Mouse (Mus musculus): ENCODE data around the gene Oosp2. TPM values are rescaled to one million over a fixed set of nuclear protein-coding genes. Genes with fewer than 3 reads are reported as not detected.

Gene Oosp2
- polyA plus RNA-seq, 1 experiment from 2014 or later, result not detected

- Histone ChIP-seq H3K36me3 (no peaks in the 10 kb centered on the region), H3K4me3 (no peak overlapping the region), H3K27ac (replicated peaks) (no peak overlapping the region), H3K27me3 (ENCODE audit: low read depth, poor library complexity, severe bottlenecking) (no peaks in the 10 kb centered on the region), H3K9me3 (replicated peaks) (no peaks in the 10 kb centered on the region), H3K4me1 (no peaks in the 10 kb centered on the region)
- no peak for DNase-seq (ENCODE audit: low spot score)
- WGBS, result 86% methylated on average over 5 of the region's 5 CpGs
Observed at GRCm38 (mm10) chr19:11625231-11625630, 35.1 kb downstream of the Oosp2 start.

- no peak overlapping the region for H3K27ac ChIP-seq (replicated peaks)
- H3K27me3 ChIP-seq (ENCODE audit: low read depth, poor library complexity, severe bottlenecking), result no peaks in the 10 kb centered on the region
- H3K36me3 ChIP-seq, result no peaks in the 10 kb centered on the region
- H3K9me3 ChIP-seq (replicated peaks), result no peaks in the 10 kb centered on the region
- H3K4me1 ChIP-seq, result no peaks in the 10 kb centered on the region
- no peak overlapping the region for H3K4me3 ChIP-seq
- no peak for DNase-seq (ENCODE audit: low spot score)
Observed at GRCm38 (mm10) chr19:11624800-11625199, 35.6 kb downstream of the Oosp2 start.

- DNase-seq (ENCODE audit: low spot score), result no peak
- Histone ChIP-seq H3K27ac (replicated peaks) (no peak within 1 kb of the TSS), H3K4me3 (no peak within 1 kb of the TSS), H3K4me1 (no peaks in the 10 kb centered on the region), H3K36me3 (no peaks in the 10 kb centered on the region), H3K27me3 (ENCODE audit: low read depth, poor library complexity, severe bottlenecking) (no peaks in the 10 kb centered on the region), H3K9me3 (replicated peaks) (no peaks in the 10 kb centered on the region)
- 88% methylated on average over 2 of the region's 2 CpGs for WGBS
Observed at GRCm38 (mm10) chr19:11623551-11623950, 36.8 kb downstream of the Oosp2 start, which contains the start of gene Ms4a2. Gene Ms4a2 (minus strand): TSS chr19:11623719.

- DNase-seq (ENCODE audit: low spot score), result no peak
- no peak overlapping the region for H3K27ac ChIP-seq (replicated peaks)
- H3K4me1 ChIP-seq, result no peaks in the 10 kb centered on the region
- H3K4me3 ChIP-seq, result no peak overlapping the region
- H3K36me3 ChIP-seq, result no peaks in the 10 kb centered on the region
- H3K27me3 ChIP-seq (ENCODE audit: low read depth, poor library complexity, severe bottlenecking), result no peaks in the 10 kb centered on the region
- no peaks in the 10 kb centered on the region for H3K9me3 ChIP-seq (replicated peaks)
Observed at GRCm38 (mm10) chr19:11617983-11618382, 42.4 kb downstream of the Oosp2 start.

- no peaks in the 10 kb centered on the region for H3K27me3 ChIP-seq (ENCODE audit: low read depth, poor library complexity, severe bottlenecking)
- DNase-seq (ENCODE audit: low spot score), result no peak
- WGBS, result 67% methylated on average over 2 of the region's 2 CpGs
Observed at GRCm38 (mm10) chr19:11614805-11615204, 45.6 kb downstream of the Oosp2 start.

GRCm38 (mm10) chr19:11613776-11614443, 46.4 kb downstream of the Oosp2 start:
- Histone ChIP-seq H3K36me3 (no peaks in the 10 kb centered on the region), H3K4me1 (no peaks in the 10 kb centered on the region), H3K27me3 (ENCODE audit: low read depth, poor library complexity, severe bottlenecking) (no peaks in the 10 kb centered on the region), H3K27ac (replicated peaks) (no peak overlapping the region), H3K9me3 (replicated peaks) (no peaks in the 10 kb centered on the region), H3K4me3 (no peak overlapping the region)
- WGBS, result 88% methylated on average over 8 of the region's 8 CpGs
- DNase-seq (ENCODE audit: low spot score), result no peak

More at GRCm38 (mm10) chr19:11614805-11615204, 45.6 kb downstream of the Oosp2 start:
- Histone ChIP-seq H3K9me3 (replicated peaks) (no peaks in the 10 kb centered on the region), H3K4me3 (no peak overlapping the region), H3K36me3 (no peaks in the 10 kb centered on the region), H3K4me1 (no peaks in the 10 kb centered on the region), H3K27ac (replicated peaks) (no peak overlapping the region)

- Histone ChIP-seq H3K27ac (replicated peaks) (no peak overlapping the region), H3K4me1 (no peaks in the 10 kb centered on the region), H3K9me3 (replicated peaks) (no peaks in the 10 kb centered on the region), H3K27me3 (ENCODE audit: low read depth, poor library complexity, severe bottlenecking) (no peaks in the 10 kb centered on the region), H3K36me3 (no peaks in the 10 kb centered on the region), H3K4me3 (no peak overlapping the region)
- DNase-seq (ENCODE audit: low spot score), result no peak
- 91% methylated on average over 1 of the region's 1 CpGs for WGBS
Observed at GRCm38 (mm10) chr19:11613084-11613483, 47.3 kb downstream of the Oosp2 start.

- H3K4me1 ChIP-seq, result no peaks in the 10 kb centered on the region
- DNase-seq (ENCODE audit: low spot score), result no peak
- no peaks in the 10 kb centered on the region for H3K36me3 ChIP-seq
- H3K27me3 ChIP-seq (ENCODE audit: low read depth, poor library complexity, severe bottlenecking), result no peaks in the 10 kb centered on the region
- WGBS, result 68% methylated on average over 2 of the region's 2 CpGs
- H3K27ac ChIP-seq (replicated peaks), result no peak overlapping the region
- H3K9me3 ChIP-seq (replicated peaks), result no peaks in the 10 kb centered on the region
- H3K4me3 ChIP-seq, result no peak overlapping the region
Observed at GRCm38 (mm10) chr19:11612293-11612692, 48.1 kb downstream of the Oosp2 start.

GRCm38 (mm10) chr19:11611541-11611945, 48.8 kb downstream of the Oosp2 start:
- DNase-seq (ENCODE audit: low spot score), result peak; percentile 13
- H3K4me1 ChIP-seq, result no peaks in the 10 kb centered on the region
- H3K36me3 ChIP-seq, result no peaks in the 10 kb centered on the region
- no peaks in the 10 kb centered on the region for H3K9me3 ChIP-seq (replicated peaks)
- 25% methylated on average over 6 of the region's 6 CpGs for WGBS
- H3K4me3 ChIP-seq, result no peak overlapping the region
- H3K27me3 ChIP-seq (ENCODE audit: low read depth, poor library complexity, severe bottlenecking), result no peaks in the 10 kb centered on the region
- H3K27ac ChIP-seq (replicated peaks), result no peak overlapping the region

- no peaks in the 10 kb centered on the region for H3K27me3 ChIP-seq (ENCODE audit: low read depth, poor library complexity, severe bottlenecking)
- WGBS, result 21% methylated on average over 1 of the region's 1 CpGs
- H3K36me3 ChIP-seq, result no peaks in the 10 kb centered on the region
- H3K27ac ChIP-seq (replicated peaks), result no peak overlapping the region
- H3K9me3 ChIP-seq (replicated peaks), result no peaks in the 10 kb centered on the region
- no peak overlapping the region for H3K4me3 ChIP-seq
- H3K4me1 ChIP-seq, result no peaks in the 10 kb centered on the region
- peak; percentile 42 for DNase-seq (ENCODE audit: low spot score)
Observed at GRCm38 (mm10) chr19:11608172-11608571, 52.2 kb downstream of the Oosp2 start.

- DNase-seq (ENCODE audit: low spot score), result no peak
- 92% methylated on average over 2 of the region's 2 CpGs for whole genome bisulfite sequencing
- H3K27ac ChIP-seq (replicated peaks), result no peak within 1 kb of the TSS
Observed at GRCm38 (mm10) chr19:11604603-11605002, 55.8 kb downstream of the Oosp2 start, which contains the start of gene Ms4a6d. Gene Ms4a6d (minus strand): TSS chr19:11604849.

GRCm38 (mm10) chr19:11602026-11602425, 58.3 kb downstream of the Oosp2 start:
- DNase-seq (ENCODE audit: low spot score), result no peak
- Histone ChIP-seq H3K27ac (replicated peaks) (no peak overlapping the region), H3K27me3 (ENCODE audit: low read depth, poor library complexity, severe bottlenecking) (no peaks in the 10 kb centered on the region), H3K4me3 (no peak overlapping the region), H3K9me3 (replicated peaks) (no peaks in the 10 kb centered on the region), H3K4me1 (no peaks in the 10 kb centered on the region), H3K36me3 (no peaks in the 10 kb centered on the region)
- 93% methylated on average over 2 of the region's 2 CpGs for WGBS

More at GRCm38 (mm10) chr19:11604603-11605002, 55.8 kb downstream of the Oosp2 start, which contains the start of gene Ms4a6d:
- Histone ChIP-seq H3K27me3 (ENCODE audit: low read depth, poor library complexity, severe bottlenecking) (no peaks in the 10 kb centered on the region), H3K4me3 (no peak within 1 kb of the TSS), H3K4me1 (no peaks in the 10 kb centered on the region), H3K36me3 (no peaks in the 10 kb centered on the region), H3K9me3 (replicated peaks) (no peaks in the 10 kb centered on the region)

GRCm38 (mm10) chr19:11601349-11601748, 59.0 kb downstream of the Oosp2 start:
- no peaks in the 10 kb centered on the region for H3K9me3 ChIP-seq (replicated peaks)
- H3K4me1 ChIP-seq, result no peaks in the 10 kb centered on the region
- H3K36me3 ChIP-seq, result no peaks in the 10 kb centered on the region
- H3K4me3 ChIP-seq, result no peak overlapping the region
- no peaks in the 10 kb centered on the region for H3K27me3 ChIP-seq (ENCODE audit: low read depth, poor library complexity, severe bottlenecking)
- WGBS, result 92% methylated on average over 3 of the region's 3 CpGs
- no peak for DNase-seq (ENCODE audit: low spot score)
- no peak overlapping the region for H3K27ac ChIP-seq (replicated peaks)

Data from midbrain, embryonic 10.5 days (tissue).